Mouse (Mus musculus) limb, embryonic 11.5 days (tissue): ENCODE data around the gene Metrn. TPM values are rescaled to one million over a fixed set of nuclear protein-coding genes. Genes with fewer than 3 reads are reported as not detected.

Source experiments
- ATAC-seq: fragments of 200-750 bp; cut with Nextera tagmentation; 2 replicates; pipeline ENCODE4 v1.8.0; 2017; ENCODE audit warnings: low read depth; ENCODE audit not compliant: insufficient number of reproducible peaks, low FRiP score, low TSS enrichment
- DNase-seq: peaks from one replicate; pipeline ENCODE4 v3.0.0-alpha.2; 2015; ENCODE audit warnings: low spot score
- H3K27ac ChIP-seq: fragments of 300-500 bp; sonication (generic); replicated peaks from 2 replicates; pipeline ENCODE4 v1.5.1; 2014; ENCODE audit warnings: low read depth, mild to moderate bottlenecking, low read length
- H3K27me3 ChIP-seq: fragments of 300-500 bp; sonication (generic); 2 replicates; pipeline ENCODE4 v1.6.1; 2014; ENCODE audit warnings: mild to moderate bottlenecking, low read length, mixed read lengths; ENCODE audit not compliant: control insufficient read depth, insufficient read depth
- H3K36me3 ChIP-seq: fragments of 300-500 bp; sonication (generic); 2 replicates; pipeline ENCODE4 v1.6.1; 2014; ENCODE audit warnings: mild to moderate bottlenecking, low read length, moderate library complexity, mixed read lengths; ENCODE audit not compliant: control insufficient read depth, insufficient read depth
- H3K4me1 ChIP-seq: fragments of 300-500 bp; sonication (generic); 2 replicates; pipeline ENCODE4 v1.6.1; 2014; ENCODE audit warnings: low read length, mixed read lengths; ENCODE audit not compliant: control insufficient read depth, insufficient read depth
- H3K4me2 ChIP-seq: fragments of 300-500 bp; sonication (generic); 2 replicates; pipeline ENCODE4 v1.6.1; 2014; ENCODE audit warnings: low read depth, mild to moderate bottlenecking, moderate library complexity; ENCODE audit not compliant: severe bottlenecking
- H3K4me3 ChIP-seq: fragments of 300-500 bp; sonication (generic); 2 replicates; pipeline ENCODE4 v1.5.1; 2014; ENCODE audit warnings: low read depth, low read length
- H3K9ac ChIP-seq: fragments of 300-500 bp; sonication (generic); 2 replicates; pipeline ENCODE4 v1.6.1; 2014; ENCODE audit warnings: mild to moderate bottlenecking, low read length
- H3K9me3 ChIP-seq: fragments of 300-500 bp; sonication (generic); 2 replicates; pipeline ENCODE4 v1.6.1; 2016; ENCODE audit warnings: low read length; ENCODE audit not compliant: control insufficient read depth
- WGBS: fragments of 180-500 bp; shearing (Covaris S2); extraction: QIAGEN DNeasy Blood & Tissue Kit; methylation state at CpG from one replicate; pipeline ENCODE4 v1.1.7; 2014; 5-methylcytosine and 5-hydroxymethylcytosine counted together
- polyA plus RNA-seq: library from polyadenylated mRNA; unstranded; fragments of >200 nt; fragmentation: Nextera tagmentation; extraction: Ambion mirVana; gene quantifications from 2 replicates; pipeline ENCODE4 v1.2.1, GENCODE M21; 2014

The Metrn gene
- polyA plus RNA-seq, 1 experiment from 2014 or later, result 15.0 TPM

DNA sequence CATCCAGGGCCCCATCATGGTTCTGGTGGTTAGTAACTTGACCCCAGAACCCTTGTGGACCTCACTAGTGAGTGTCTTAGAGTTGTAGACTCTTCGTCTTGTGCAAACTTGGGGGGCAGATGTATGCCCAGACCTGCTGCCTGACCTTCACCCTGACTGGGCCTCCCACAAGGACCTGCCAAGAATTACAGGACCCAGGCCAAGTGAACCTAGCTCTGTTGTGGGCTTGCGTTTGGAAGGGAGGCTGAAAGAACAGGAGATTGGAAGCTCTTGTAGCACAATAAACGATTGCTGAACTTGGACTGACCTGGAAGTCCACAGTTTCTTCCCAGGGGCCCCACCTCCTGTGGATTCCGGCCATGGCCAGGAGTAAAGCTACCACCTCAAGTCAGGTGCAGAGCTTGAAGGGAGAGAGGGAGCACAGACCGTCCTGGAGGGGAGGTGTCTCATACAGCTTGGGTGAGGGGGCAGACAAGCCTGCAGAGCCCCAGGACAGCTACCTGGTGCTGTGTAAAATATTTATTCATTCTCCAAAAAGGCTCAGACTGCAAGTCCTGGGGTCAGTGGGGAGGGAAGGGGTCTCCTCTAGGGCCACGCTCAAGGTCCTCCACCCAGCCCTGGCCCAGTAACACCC, 37.1 kb upstream of the Metrn start:
- no peak for DNase-seq

DNA sequence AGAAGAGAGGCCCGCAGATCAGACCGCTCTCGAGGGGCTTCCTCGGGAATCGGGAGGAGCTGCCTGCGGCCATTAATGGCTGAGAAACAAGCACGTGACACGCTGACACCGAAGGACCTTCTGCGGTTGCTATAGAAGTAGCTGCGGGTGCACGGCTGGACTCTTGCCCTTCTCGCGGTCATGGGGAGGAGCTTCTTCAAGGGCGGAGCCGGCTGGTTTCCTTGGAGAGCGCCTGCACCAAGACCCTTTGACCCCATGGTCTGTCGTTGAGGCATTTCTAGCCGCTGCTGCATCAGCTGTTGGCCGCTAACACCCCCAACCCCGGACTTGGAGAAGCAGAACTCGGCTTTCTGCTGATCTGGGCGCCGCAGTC, 36.3 kb upstream of the Metrn start, which contains the start of gene Stub1:
TSS of gene Stub1 (minus strand) at position 114 of the 373 bp plus-strand sequence.
- H3K4me1 ChIP-seq, result peaks cover 39% of the 10 kb centered on the region
- H3K4me3 ChIP-seq, result peak within 1 kb of the TSS; percentile 81
- ATAC-seq (peak; percentile 52), DNase-seq (no peak)
- peak within 1 kb of the TSS; percentile 87 for H3K27ac ChIP-seq
- no peaks in the 10 kb centered on the region for H3K9me3 ChIP-seq
- H3K4me2 ChIP-seq, result peak within 1 kb of the TSS; percentile 92
- under 1% methylated on average over 24 of the region's 24 CpGs for whole genome bisulfite sequencing
- no peaks in the 10 kb centered on the region for H3K27me3 ChIP-seq
- H3K36me3 ChIP-seq, result peaks cover 17% of the 10 kb centered on the region
- H3K9ac ChIP-seq, result peak within 1 kb of the TSS; percentile 87

More for the DNA sequence above, 37.1 kb upstream of the Metrn start:
- Histone ChIP-seq H3K27me3 (no peaks in the 10 kb centered on the region), H3K36me3 (peaks cover 21% of the 10 kb centered on the region), H3K4me1 (peaks cover 35% of the 10 kb centered on the region), H3K4me2 (peak overlapping the region; percentile 89), H3K4me3 (peak overlapping the region; percentile 81), H3K9ac (peak overlapping the region; percentile 68), H3K9me3 (no peaks in the 10 kb centered on the region), H3K27ac (0 out of 2 replicates have a peak overlapping the region, but pooled peaks have one; percentile 87)
- no peak for ATAC-seq
- WGBS, result 44% methylated on average over 6 of the region's 6 CpGs

DNA sequence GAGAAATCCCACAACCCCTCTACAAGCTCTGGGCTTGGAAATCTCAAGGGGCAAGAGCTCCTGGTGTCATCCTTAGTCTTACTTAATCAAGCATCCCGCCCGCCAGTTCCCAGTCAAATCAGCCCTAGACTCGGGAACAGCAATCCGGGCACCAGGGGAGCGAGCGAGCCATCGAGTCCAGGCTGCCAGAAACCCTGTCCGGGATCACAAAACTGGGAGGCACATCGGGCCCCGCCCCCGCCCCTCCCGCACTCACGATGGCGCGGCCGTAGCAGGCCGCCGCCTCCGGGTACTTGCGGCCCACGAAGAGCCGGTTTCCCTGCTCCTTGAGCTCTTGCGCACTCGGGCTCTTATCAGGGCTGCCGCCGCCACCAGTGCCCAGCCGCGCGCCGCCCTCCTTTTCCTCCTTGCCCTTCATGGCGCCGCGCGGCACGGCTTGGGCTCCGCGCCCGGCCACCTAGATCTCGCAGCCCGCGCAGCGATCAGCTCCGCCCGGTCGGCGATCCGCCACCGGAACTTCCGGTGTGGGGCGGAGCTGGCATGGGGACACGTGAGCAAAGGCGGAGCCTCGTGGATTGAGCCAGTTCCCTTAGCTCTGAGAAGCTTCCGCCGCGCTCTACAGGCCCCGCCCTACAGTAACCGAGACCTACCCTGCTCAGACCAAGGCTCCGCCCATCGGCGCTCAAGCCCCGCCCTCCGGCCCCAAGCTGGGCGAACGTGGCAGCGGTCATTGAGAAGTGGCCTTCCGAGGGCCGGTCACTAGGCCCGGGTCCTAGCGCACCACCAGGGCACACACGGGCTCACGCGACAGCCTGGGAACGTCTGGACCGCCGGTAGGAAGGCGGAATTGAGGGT, 35.7 kb upstream of the Metrn start:
- under 1% methylated on average over 59 of the region's 77 CpGs for WGBS
- Histone ChIP-seq H3K27me3 (no peaks in the 10 kb centered on the region), H3K36me3 (peaks cover 19% of the 10 kb centered on the region), H3K4me1 (peaks cover 41% of the 10 kb centered on the region), H3K9ac (peak overlapping the region; percentile 87), H3K4me3 (peak overlapping the region; percentile 81), H3K9me3 (no peaks in the 10 kb centered on the region), H3K4me2 (peak overlapping the region; percentile 92), H3K27ac (peak overlapping the region; percentile 87)
- DNase-seq, result peak; percentile 99
- ATAC-seq, result peak; percentile 89

- H3K27ac ChIP-seq, result no peak overlapping the region
- peak overlapping the region; percentile 81 for H3K4me3 ChIP-seq
- no peaks in the 10 kb centered on the region for H3K27me3 ChIP-seq
- H3K4me2 ChIP-seq, result peak overlapping the region; percentile 92
- 66% methylated on average over 21 of the region's 21 CpGs for whole genome bisulfite sequencing
- DNase-seq (no peak), ATAC-seq (no peak)
- H3K36me3 ChIP-seq, result peaks cover 21% of the 10 kb centered on the region
- H3K4me1 ChIP-seq, result peaks cover 38% of the 10 kb centered on the region
- H3K9ac ChIP-seq, result peak overlapping the region; percentile 87
- no peaks in the 10 kb centered on the region for H3K9me3 ChIP-seq
Measured at GRCm38 (mm10) chr17:25831451-25832281, 34.7 kb upstream of the Metrn start.

GRCm38 (mm10) chr17:25830806-25831431, 34.0 kb upstream of the Metrn start:
- Histone ChIP-seq H3K9ac (no peak overlapping the region), H3K36me3 (peaks cover 21% of the 10 kb centered on the region), H3K4me2 (peak overlapping the region; percentile 92; the same call in 1 of the 2 replicates), H3K27ac (no peak overlapping the region), H3K9me3 (no peaks in the 10 kb centered on the region), H3K4me3 (0 out of 2 replicates have a peak overlapping the region, but pooled peaks have one; percentile 81), H3K4me1 (peaks cover 34% of the 10 kb centered on the region), H3K27me3 (no peaks in the 10 kb centered on the region)
- ATAC-seq (no peak), DNase-seq (no peak)
- WGBS, result 88% methylated on average over 14 of the region's 14 CpGs

- Histone ChIP-seq H3K4me1 (peaks cover 34% of the 10 kb centered on the region), H3K27ac (no peak overlapping the region), H3K36me3 (peaks cover 21% of the 10 kb centered on the region), H3K27me3 (no peaks in the 10 kb centered on the region), H3K9ac (no peak overlapping the region), H3K4me2 (peak overlapping the region; percentile 85), H3K4me3 (peak overlapping the region; percentile 7; the same call in 1 of the 2 replicates), H3K9me3 (no peaks in the 10 kb centered on the region)
- ATAC-seq (no peak), DNase-seq (no peak)
- WGBS, result 89% methylated on average over 4 of the region's 4 CpGs
Measured at GRCm38 (mm10) chr17:25830200-25830753, 33.3 kb upstream of the Metrn start.

GRCm38 (mm10) chr17:25829558-25830017, 32.7 kb upstream of the Metrn start:
- H3K9ac ChIP-seq, result peak overlapping the region; percentile 71
- peaks cover 37% of the 10 kb centered on the region for H3K4me1 ChIP-seq
- no peaks in the 10 kb centered on the region for H3K9me3 ChIP-seq
- H3K4me2 ChIP-seq, result peak overlapping the region; percentile 85
- H3K36me3 ChIP-seq, result peaks cover 17% of the 10 kb centered on the region
- H3K27ac ChIP-seq, result peak overlapping the region; percentile 63
- DNase-seq (peak; percentile 42), ATAC-seq (no peak)
- peak overlapping the region; percentile 48 for H3K4me3 ChIP-seq
- no peaks in the 10 kb centered on the region for H3K27me3 ChIP-seq
- 50% methylated on average over 8 of the region's 8 CpGs for WGBS
